Mouse (Mus musculus) thymus, postnatal 4 days (tissue): ENCODE results near the gene Fam107a.
"Not testable (repeated sequence)": the region's sequence is repeated elsewhere in the genome, so short reads cannot be mapped to it uniquely, and the experiment has no call there.

ENCODE experiments used
- DNase-seq: peaks from one replicate; pipeline ENCODE4 v3.0.0; 2021

Fam107a gene

DNA sequence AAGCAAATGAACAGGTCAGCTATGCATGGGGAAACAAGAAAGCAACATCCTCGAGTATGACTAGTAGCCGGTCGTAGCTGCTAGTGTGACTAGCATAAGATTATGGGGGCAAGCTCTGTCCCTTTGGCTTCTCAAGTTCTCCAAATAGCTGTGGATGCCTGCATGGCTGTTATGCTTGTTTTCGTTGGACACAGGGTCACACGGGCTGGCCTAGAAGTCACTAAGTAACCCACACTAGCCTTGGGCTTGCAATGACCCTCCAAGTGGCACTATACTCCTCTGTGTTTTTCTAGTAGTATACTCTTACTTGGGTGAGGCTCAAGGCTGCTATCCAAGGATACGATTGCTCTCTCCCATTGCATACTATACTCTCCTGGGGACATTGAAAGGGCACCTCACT is 2.7 kb downstream of the Fam107a start:
- DNase-seq: no peak

DNA sequence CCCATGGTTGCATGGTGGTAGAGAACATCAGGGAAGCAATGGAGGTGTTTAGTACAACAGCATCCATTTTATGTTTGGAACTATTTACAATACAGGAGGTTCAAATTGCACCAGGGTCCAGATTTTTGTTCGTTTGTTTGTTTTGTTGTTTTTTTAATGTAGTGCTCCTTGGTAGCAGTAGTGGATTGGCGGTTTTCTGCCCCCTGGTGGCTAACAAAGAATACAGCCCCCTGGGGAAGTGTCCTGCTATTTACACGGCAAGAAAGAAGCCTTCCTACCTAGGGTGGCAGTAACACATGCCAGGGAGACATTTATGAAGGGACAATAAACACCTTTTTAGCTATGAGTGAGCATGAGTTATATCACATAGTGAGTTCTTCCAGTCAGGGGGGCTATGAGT is 3.3 kb downstream of the Fam107a start:
- DNase-seq: peak; percentile 67

DNA sequence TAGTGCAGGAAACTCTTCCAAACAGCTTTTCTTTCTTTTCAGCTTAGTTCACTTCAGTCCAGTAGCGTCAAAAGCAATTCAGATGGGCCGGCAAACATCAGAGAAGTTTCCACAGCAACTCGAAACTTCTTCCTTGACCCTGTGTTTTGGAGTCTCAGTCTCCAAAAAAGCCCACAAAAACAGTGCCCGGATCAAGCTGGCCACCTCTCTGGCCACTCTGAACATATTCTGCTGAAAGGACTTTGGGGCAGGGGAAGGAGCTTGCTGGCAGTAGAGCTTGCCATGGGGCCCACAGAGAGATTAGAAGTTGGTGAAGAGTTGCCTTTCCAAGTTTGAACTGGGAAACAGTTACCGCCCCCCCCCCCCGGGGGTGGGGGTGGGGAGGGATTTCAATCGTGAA is 3.9 kb downstream of the Fam107a start:
- no peak for DNase-seq

DNA sequence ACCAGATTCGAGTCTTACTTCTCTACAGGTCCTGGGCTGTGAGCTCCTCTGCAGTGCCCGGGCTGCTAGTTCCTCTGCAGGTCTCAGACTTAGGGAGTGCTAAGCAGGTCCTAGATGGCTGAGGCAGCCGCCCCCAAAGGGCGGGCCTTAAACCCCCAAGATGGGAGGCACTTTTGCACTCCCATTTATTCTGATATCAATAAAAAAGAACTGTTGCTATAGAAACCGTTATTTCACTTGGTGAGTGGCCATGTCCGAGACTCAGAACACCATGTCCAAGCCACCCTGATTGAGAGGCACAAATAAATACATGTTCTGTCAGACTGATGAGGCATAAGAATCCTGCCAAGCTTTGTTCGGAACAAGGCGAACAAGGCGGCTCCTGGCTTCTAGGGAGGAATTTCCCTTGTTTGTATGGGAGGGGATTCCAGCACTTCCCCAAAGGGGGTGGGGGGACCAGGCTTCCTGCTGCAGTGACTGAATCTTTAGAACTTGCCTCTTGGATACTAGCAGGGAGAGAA is 8.1 kb downstream of the Fam107a start:
- no peak for DNase-seq

DNA sequence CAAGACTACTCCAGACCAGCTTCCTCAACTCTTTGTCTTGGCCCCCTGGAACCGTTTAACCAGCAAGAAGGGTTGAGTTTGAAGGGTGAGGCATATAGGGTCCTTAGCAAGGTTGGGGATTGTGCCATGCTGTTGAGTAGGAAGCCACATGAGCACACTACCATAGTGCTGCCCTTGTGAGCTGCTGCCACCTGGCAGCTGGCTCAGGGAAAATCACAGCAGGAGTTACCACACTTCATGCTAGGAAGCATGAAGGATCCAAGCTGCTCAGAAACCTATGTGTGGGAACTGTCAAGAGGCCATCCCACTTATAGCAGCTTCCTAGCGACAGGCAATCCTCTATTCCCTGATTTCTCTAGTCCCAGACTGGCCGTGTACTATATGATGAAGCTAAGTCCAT is 9.2 kb downstream of the Fam107a start:
- DNase-seq: no peak

DNA sequence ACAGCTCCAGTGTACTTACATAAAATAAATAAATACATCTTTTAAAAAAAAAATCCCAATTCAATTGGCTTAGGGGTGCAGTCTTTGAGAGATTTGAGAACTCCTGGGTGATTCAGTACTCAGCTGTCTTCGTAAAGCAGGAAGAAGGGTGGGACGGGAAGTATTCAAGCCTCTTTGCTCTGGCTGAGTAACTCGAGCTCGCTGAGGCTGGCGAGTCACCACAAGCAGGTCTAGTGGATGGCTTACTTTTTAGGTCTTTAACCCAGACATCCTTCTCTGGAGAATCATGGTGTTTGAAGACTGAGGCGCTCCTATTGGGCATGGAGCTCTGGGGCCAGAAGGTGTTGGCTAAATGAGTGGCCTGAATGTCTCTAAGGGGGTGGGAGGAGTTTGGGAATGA is 10.9 kb downstream of the Fam107a start:
- no peak for DNase-seq

DNA sequence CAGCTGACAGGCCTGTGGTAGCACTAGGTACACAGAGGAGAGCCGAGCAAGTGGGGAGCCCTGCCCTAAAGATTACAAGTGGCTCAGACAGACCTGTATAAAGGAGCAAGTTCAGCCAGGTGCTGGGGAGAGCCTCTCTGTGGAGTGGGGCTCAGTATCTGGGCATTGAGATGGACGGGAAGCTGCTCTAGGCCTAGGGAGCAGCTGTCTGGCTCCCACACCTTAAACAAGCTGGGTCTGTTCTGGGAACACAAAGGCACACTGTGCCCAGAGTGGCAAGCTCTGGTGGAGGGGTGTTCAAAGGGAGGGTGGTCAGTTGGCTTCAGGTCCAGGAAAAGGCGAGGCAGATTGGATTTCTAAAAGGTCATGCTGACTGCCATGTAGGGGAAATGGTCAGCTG is 12.8 kb downstream of the Fam107a start:
- no peak for DNase-seq

DNA sequence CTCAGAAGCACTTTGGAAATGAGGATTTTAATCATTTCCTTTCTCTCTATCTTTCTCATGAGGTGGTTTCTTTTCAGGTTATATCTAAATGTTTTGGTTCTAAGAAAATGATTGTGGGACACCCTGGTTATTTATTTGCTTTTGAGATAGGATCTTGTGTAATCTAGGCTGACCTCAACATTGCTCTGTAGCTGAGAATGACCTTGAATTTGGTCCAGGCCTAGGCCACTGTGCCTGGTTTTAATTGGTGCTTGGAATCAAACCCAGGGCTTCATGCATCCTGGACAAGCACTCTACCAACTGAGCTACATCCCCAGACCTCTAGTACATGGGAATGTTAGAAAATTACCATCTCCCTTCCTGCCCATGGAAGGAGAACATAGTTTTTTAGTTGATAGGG is 13.7 kb downstream of the Fam107a start:
- DNase-seq: no peak

DNA sequence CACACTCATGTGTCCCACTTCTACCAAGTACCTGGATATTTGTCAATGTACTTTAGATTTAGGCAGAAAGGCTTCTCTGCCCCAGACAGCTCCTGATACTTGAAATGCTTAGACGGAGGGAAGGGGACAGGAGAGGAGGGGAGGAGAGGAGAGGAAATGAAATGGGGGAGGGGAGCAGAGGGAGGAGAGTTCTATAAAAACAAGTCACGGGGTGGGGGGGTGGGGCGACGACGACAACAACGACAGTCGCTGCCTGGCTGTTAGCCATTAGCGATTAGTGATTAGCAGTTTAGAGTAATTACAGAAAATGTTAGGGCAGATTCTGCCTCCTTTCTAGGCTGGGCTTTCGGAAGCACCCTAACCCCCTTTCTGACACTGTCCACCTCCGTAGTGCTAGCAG is 15.1 kb downstream of the Fam107a start:
- no peak for DNase-seq

DNA sequence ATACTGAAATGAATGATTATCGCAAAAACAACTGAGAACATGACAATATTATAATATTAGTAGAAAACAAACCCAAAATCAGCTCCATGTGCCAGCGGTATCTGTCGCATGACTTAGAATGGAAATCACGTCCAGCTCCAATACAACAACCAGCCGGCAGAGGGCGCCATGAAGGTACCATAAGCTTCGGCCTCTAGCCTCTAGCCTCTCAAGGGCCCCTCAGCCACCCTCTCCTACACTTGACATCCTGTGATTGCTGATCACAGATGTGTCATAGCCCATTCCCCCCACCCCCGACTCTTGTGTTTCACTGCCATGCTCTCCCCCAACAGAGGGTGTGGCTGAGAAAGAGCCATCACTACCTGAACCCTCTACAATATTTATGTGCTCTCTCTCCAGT is 17.5 kb downstream of the Fam107a start:
- DNase-seq: peak; percentile 80

DNA sequence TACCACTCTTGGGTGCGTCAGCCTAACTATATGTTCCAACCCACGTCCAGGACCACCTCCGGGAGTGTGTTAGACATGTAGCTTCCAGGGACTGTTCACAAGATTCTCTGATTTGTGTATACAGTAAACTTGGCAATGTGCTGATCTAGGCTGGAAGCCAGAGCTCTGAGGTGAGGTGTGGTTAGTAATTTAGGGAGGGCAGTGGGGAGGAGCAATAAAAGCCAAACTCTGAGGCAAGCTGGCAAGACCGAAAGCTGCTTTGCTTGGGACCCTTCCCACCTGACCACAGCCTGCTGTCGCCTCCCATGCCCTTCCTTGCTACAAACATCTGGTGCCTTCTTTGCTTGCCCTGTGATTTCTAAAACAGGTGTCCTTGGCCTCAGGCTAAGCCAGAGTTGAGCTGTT is 19.9 kb downstream of the Fam107a start:
- DNase-seq: no peak

DNA sequence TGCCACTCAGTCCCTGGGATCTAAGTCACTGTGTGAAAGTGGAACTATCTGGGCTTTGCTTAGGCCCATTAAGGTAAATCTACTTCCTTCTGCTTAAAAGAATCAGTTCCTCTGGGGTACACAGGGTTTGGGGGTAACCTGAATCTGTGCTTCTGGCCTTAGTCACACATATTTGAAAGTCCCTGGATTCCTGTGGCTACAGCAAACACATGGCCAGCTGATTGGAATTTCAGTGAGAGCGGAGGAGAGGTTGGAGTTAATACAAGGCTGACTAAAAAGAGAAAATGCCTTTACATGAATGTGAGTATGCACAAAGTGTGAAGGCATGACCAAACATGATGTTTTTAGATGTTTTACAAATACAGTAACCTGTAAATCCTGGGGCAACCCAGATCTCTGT is 23.6 kb downstream of the Fam107a start:
- DNase-seq: no peak

DNA sequence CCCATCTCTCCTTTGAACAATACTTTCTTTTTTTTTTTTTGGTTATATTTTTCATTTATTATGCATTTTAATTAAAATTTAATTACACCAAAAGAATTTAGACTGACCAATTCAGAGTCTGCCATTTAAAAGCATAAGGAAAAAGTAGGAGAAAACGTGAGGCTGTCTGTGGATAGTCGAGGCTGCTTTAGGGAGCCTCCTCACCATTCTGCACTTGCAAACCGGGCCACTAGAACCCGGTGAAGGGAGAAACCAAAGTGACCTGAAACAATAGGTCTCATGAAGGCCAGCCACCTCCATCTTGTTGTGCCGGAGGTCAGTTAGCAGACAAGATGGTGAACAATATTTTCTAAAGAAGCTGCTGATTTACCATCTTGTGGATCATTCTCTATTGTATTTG is 31.2 kb downstream of the Fam107a start:
- peak; percentile 33 for DNase-seq

DNA sequence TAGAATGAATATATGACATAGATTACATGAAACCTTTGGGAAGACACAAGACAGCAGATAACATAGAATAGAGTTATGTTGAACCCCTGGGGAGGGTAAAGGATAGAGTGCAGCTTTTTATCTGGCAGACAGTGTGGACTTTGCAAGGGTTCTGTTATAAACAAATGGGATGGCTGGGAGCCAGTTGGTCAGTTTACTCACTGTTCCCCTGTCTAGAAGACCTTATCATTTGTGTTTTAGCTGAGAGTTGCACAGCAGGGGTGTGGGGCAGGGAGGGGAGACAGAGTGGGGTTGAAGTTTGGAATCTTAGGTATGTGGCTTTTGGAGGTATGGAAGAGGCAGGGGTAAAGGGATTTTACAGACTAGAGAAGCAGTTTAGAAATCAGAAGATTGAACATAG is 34.0 kb downstream of the Fam107a start:
- no peak for DNase-seq

DNA sequence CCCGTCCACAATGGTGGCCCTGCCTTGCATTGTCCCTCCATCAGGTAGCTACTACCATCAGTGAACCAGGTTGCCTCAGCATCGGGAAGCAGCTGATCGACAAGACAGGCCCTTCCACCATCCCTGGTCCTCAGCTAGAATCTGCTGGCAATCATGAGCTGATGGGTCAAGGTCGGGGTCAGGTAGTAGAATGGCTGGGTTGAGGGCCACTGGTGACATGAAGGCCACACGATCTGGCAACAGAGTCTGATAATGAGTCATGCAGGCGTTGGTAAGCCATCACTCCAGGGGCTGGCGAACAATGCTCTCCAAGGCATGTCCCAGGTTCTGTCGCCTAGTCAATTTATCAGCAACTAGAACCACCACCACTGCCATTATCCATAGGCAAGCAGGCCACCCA is 46.5 kb downstream of the Fam107a start:
- not testable (repeated sequence) for DNase-seq

DNA sequence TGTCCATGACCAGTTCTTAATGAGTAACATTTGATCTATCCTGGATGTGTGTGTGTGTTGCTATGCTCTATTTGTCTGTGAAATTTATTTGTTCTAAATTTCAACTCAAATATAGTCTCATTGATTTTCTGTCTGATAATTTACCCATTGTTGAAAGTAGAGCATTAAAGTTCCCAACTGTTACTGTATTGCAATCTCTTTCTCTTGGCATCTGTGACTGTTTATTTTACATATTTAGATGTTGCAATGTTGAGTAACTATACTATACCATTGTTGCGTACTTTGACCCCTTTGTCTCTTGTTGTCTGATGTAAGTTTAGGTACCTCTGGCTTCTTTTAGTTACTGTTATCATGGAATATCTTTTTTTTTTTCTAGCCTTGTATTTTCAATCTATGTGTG is 53.4 kb downstream of the Fam107a start:
- DNase-seq: no peak

DNA sequence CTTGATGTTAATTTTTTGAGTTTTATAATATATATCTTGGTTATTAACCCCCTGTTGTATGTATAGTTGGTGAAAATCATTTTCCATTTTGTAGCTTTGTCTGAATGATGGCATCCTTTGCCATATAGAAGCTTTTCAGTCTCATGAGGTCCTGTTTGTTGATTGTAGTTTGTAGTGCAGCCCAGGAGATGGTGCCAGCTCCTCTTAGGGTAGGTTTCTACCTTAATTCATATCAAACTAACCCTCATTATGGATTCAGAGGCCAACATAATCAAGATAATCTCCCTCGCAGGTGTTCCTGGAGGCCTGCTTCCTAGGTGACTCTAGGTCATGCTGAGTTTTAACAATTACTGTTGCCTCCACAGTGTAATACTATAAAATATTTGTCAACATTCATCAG is 55.6 kb downstream of the Fam107a start:
- no peak for DNase-seq

DNA sequence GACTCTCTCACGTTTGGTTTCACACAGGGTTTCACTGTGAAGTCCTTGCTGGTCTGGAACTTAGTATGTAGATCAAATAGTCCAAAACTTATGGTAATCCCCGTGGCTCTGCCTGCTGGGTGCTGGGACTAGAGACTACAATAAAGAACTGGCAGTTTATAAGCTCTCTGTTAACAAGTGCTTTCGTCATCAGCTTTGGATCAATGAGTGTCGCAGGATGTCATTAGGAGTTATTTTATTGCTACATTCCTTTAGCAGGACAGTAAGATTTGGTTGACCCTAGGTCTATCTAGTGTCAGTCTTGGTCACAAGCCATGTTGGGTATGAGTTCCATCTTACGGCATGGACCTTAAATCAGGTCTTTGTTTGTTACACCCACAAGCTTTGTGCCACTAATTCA is 57.6 kb downstream of the Fam107a start:
- no peak for DNase-seq

DNA sequence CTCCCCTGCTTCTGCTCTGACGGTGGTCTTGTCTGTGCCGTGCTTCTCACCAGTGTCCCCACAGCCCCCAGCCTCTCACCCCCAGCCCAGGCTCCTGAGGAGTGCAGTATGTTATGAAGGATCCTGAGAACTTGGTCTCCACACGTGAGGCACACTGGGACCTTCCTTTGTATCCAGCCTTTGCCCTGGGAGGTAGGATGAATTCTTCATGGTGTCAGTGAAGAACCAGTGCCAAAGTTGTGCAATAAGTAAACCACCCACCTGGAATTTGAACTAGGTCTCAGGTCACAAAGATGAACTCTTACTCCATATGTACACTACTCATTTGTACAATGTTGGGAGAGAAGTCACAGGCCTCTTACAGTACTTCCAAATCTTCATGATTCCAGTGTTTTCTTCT is 58.7 kb downstream of the Fam107a start, which contains the start of gene Acox2:
Acox2 (minus strand) TSS at position 188 of the 400 bp plus-strand sequence.
- DNase-seq: no peak

DNA sequence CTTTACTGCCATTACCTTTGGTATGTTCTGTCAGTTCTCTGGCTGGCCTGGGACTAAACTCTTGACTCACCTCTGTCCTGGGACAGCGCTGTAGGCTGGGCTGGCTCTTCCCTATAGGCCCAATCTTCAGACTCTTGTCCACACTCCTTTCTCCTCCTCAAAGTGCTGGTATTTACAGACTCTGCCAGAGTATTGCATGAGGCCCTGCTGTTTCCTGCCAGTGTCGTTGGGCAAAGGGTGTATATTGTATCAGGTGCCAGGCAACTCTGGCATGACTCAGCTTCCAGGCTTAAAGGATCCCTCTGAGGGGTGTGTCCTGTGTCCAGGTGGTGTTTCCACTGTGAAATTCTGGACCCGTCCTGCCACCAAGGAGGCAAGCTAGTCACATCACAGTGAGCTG is 59.1 kb downstream of the Fam107a start:
- no peak for DNase-seq

DNA sequence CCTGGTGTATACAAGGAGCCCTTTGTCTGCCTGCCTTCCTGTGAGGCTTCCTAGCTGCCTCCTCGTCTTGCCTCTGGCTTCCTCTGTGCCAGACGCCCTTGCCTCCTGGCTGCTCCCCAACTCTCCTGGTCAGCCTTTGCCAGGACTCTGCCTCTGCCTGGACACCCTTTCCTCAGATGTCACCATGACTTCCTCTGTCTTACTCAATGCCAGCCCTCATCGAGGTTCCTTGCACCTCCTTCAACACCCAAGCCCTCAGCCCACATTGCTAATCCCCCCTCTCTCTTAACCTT is 59.5 kb downstream of the Fam107a start:
- DNase-seq: no peak

DNA sequence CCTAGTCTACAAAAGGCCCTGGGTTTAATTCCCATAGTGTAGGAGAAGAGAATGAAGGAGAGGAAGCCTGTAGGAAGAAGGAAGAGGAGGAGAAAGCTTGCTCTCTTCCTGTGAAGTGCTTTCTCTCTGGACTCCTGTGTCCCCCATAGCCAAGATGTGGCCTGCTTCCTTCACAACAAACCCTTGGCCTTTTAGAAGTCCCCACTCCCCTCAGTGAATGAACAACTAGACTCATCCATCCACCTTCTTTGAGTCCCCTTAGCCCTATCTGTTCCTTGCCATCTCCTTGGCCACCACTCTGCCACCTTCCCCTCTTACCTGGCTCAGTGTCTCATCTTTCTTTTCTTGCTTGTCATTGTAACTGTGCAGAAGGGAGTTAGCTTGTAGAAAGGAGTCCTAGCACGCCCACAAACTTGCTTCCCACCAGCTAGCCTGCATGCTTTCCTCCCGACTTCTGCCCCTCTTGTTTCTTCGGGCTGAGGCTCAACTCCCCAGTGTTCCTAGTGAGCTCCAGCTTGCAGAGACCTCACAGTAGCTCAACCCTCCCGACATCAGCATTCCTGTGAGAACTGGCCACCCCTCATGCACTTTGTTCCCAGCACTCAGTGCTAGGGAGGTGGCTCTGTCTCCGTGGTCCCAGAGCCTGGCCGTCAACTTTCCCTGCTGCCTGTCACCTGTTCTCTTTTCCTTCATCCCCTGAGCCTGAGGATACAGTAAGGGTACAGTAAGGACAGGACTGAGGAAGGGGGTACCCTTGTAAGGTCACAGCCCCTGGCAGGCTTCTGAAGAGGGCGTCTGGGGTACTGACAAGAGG is 60.1 kb downstream of the Fam107a start:
- DNase-seq: no peak

DNA sequence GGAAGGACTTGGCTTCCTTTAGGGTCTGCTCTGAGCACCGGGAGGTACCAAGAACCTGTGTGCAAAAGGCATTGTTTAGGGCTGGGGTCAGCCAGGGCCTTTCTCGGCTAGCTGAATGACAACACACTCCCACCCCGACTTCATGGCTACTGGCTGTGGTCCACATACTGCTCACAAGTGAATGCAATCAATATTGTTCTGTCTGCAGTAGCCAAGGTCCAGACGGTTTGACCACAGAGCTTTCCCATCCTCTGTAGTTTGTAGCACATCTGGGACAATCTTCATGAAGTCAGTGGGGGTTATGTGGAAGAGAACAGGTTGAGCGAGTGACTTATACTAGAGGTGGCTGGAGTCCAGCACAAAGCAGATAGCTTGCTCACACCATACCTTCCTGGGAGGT is 60.9 kb downstream of the Fam107a start:
- DNase-seq: no peak

DNA sequence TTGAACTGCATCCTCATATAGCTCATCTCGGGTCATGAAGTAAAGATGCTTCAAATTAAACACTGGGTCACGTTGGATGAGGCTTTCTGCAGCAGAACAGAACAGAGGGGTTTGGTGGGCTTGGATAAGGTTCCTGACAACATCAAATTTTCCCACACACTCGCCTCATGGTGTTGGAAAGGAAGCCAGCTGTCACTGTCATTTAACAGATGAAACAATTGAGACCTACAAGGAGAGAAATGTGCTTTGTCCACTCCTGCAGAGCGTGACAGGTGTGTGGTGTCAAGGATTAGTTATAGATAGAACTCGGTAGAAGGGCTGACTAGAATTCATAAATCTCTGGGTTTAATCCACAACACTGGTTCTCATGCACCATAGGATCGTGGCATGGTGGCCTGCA is 61.8 kb downstream of the Fam107a start:
- no peak for DNase-seq

DNA sequence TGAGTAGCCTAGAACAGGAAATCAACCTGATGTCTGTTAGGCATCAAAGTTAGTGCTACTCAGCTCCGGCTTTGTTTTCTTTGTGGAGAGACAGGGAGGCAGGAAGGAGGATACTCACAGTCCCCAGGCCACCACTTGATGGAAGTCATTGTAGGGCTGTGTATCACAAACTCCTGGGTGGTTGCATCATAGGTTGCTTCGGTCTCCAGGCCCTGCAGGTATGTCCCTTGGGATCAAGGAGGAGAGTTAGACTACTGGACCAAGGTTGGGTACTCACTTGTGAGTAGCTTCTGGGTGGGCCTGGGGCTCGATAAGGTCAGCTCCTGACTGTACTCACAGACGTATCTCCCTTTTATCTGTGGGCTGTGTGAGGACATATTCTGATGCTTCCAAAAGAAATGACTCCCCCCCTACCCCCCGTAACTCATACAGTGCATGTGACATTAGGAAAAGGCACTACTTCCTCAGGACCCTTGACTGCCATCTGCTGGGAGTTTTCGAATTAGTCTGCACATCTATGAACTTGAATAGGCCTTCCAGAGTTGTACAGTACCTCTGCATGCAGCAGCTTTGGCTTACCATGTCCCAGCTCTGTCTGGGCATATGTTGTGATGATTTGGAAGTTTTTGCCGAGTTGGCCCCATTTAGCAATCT is 62.6 kb downstream of the Fam107a start:
- DNase-seq: peak; percentile 85
